Mouse (Mus musculus) retina, embryonic 14.5 days (tissue): ENCODE measurements at regions not wholly inside any gene's neighbourhood (a gene's known extent, or its start where the extent isn't known, plus 50 kb on each side); places are given as distances from the start of the nearest gene placed in this dataset.

Experiments
- DNase-seq: peaks from one replicate; pipeline ENCODE4 v3.0.0-alpha.2; 2015; ENCODE audit warnings: low spot score

DNA sequence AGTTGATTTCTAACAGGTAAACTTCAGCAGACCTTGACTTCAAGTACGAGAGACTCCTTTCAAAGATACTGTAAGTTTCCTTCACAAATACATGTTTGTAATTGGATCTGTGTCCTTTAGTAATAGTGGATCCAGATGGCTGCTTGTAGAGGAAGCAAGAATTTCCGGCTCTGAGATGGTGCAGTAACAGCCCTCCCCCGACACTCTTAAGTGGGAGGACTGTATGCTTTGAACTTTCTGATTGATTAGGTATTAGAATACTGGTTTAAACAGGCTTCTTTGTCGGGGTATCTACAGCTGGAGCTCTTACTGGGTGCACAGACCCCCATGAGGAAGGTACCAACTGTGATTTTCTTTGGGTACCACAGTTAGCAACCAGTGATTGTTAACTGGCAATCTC is 355.0 kb upstream of the Cblb start:
- DNase-seq, result no peak

- DNase-seq, result no peak
Observed at GRCm38 (mm10) chr16:51690861-51691260, 340.2 kb upstream of the Cblb start.

DNA sequence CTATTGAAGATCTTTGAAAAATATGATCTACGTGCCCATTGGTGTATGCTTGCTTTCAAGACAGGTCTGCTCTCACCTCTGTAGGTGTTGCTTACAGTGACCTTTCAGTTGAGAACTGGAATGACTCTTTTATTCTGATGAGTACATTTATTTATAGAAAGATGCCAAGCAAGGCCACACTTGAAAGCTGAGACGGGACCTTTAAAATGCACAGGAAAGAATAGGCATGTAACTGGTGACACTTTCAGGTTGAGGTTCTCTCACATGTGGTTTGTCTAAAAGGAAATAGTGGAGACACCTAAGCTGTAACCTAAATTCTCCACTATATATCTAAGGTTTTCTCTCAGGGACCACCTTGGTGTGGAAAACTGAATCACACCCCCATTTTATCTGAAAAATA is 326.0 kb upstream of the Cblb start:
- DNase-seq, result no peak

DNA sequence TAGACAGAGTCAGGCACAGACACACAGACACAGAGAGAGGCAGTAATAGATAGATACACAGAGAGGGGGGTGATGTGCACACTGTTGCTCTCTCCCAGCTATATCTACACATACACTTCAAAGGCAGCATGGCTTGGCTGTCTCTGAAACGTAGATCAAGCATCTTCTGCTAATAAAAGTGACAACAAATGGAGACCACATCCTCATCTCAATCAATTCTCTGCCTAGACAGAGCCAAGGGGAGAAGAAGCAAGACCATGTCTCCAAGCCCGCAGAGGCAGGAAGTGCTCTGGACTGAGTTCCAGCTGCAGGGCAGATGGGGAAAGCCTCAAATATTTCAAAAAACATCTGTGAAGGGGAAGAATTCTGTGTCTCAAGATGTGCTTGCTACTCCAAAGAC is 312.3 kb upstream of the Cblb start:
- no peak for DNase-seq

- DNase-seq, result no peak
Observed at GRCm38 (mm10) chr16:51719637-51720036, 311.4 kb upstream of the Cblb start.

DNA sequence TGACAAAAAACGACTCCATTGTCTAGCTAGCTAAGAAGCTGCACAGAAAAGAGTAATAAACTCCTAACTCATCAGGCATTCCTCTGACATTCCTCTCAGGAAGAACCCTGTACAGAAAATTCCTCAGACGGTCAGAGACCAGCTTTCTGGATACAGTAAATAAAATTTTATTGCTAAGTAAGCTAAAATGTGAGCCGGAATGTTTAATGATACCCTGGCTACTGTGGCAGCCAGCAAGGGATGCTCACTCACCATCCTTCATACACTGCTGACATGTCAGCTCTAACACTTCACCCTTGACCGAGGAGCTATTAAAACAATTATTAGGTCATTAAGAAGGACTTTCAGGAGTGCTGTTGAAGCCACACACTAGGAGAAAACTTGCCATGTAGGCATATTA is 308.3 kb upstream of the Cblb start:
- no peak for DNase-seq

DNA sequence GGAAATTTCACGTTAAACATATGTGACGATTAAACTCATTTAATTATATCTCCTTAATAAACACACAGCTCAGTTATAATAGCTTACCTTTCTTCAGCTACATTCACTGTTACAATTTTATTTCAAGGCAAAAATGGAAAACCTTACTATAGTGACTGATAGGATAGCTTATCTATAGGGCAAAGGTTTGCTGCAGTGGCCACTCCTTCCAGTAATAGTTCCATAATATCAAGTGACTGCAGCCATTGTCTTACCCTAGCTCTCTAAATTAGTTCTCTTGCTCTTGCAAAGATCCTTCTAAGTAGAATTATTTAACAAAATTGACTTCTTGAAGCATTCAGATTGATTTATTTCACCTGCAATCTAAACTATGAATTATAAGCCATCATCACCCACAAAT is 289.1 kb upstream of the Cblb start:
- no peak for DNase-seq

- peak; percentile 5 for DNase-seq
Observed at GRCm38 (mm10) chr16:51751878-51752277, 279.1 kb upstream of the Cblb start.

GRCm38 (mm10) chr16:51758361-51759227 is 272.4 kb upstream of the Cblb start:
- no peak for DNase-seq

- no peak for DNase-seq
Observed at GRCm38 (mm10) chr16:51759228-51759647, 271.8 kb upstream of the Cblb start.

GRCm38 (mm10) chr16:51767556-51767955 is 263.5 kb upstream of the Cblb start:
- no peak for DNase-seq

DNA sequence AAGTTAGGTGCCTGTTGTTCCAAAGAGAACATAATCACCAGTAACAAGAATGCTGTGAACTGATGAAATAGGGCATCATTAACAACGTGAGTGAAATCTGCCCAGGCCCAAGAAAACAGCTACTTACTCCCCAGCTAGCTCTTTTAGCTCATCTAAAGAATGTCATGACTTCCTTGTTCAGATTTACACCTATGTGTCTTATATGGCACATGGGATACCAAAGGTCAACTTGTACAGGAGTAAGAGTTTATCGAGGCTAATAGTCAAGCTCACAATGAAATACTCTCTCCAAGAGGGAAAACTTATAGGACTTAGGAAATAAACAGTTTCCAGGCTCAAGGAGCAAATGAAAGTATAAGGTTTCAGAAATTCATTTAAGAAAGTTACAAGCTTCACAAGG is 252.1 kb upstream of the Cblb start:
- no peak for DNase-seq

- DNase-seq, result no peak
Observed at GRCm38 (mm10) chr16:51795003-51795402, 236.0 kb upstream of the Cblb start.

GRCm38 (mm10) chr16:51807323-51807722 is 223.7 kb upstream of the Cblb start:
- no peak for DNase-seq

DNA sequence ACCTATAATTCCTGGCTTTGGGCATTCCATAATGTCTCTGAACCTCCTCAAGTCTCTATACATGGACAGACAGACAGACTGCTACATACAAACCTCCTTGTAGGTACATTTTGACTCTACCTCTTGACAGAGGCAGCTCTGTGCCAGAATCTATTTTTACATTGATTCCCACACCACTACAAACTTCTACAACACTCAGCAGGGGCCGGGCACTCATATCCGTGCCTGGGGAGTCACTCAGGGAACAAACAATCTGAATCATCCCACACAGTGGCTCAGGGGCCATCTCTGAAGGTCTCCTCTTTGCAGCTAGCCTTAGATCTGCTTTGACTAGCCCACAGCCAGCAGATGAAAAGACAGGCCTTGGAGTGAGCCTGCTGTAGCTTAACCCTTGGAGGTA is 221.9 kb upstream of the Cblb start:
- no peak for DNase-seq

GRCm38 (mm10) chr16:51811073-51811472 is 220.0 kb upstream of the Cblb start:
- no peak for DNase-seq

DNA sequence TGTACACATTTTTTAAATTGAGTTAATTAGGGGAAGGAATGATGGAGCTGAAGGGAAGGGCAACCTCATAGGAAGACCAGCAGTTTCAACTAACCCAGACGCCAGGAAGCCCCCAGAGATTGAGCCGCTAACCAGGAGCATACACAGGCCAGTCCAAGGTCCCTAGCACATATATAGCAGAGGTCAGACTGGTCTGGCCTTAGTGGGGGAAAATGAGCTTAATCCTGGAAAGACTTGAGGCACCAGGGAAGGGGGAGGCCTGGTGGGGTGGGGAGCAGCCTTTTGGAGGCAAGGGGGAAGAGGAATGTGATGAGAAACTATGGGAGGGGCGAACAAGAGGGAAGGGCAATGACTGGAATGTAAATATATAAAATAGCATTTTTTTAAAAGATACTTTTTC is 188.3 kb upstream of the Cblb start:
- no peak for DNase-seq

- DNase-seq, result no peak
Observed at GRCm38 (mm10) chr16:51845539-51845938, 185.5 kb upstream of the Cblb start.

DNA sequence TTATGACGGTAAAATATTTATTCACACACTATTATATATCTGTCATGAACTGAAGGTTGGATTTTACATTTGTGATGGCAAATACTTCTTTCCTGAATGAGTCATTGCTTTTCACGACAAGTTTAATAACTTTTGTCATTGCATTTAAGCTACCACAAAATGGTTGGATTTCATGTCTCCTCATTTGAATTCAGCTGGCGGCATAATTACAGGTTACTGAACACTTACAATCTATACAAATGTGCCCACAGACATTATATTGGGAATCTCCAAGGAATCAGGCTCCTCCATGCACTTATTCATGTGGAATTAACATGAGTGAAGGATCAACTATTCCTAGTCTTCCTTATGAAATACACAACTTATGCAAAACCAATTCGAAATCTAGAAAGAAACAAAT is 150.3 kb upstream of the Cblb start:
- DNase-seq, result no peak

DNA sequence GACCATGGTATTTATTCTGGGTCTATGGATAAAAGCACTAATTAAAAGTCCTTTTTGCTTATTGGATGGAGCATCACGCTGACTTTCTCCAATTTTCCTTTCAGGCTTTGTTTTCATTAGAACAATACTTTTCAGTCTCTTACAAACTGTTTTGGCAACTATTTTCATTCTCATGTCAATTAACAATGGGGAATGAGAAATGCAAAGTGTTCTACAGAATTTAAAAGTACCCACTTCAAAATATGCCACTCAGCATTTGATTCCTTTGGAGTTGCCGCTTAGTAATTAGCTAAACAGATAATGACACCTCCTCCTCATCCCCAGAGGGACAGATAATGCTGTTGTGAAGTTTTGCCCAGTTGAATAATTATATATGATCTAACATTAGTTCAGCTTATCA is 149.9 kb upstream of the Cblb start:
- DNase-seq, result no peak

- no peak for DNase-seq
Observed at GRCm38 (mm10) chr16:51883813-51884212, 147.2 kb upstream of the Cblb start.

DNA sequence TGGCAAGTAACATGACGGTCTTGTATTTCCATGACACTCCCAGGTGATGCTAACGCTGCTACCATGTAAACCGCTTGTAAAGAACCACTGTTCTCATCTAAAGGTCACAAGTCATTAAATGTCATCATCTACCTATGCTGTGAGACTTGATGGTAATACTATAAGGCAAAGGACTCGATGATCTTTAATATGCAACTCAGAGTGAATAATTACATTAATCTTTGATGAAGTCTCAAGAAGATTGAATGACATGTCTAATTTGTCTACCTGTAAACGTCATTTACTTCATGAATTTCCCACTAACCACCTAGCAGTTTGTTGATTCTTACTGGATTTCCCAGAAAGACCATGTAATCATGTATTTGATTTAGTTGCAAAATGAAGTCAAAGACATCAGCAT is 143.5 kb upstream of the Cblb start:
- DNase-seq, result no peak

DNA sequence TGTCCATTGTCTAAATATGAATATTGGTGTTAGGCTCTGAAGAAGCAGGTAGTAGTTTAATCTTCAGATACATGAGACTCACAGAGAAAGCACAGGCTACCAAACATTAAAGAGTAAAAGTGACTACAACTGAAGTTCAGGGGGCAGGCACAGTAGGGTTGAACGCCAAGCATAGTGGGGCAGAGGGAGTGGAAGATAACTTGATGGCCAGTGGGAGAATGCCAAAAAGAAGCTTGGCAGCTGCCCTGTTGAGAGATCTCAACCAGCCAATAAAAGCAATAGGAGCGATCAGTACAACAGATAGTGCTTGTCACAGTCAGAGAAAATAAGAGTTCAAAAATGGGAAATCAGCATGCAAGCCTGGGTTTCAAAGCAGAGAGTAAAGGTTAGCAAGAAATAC is 125.4 kb upstream of the Cblb start:
- DNase-seq, result no peak

GRCm38 (mm10) chr16:51906686-51907085 is 124.3 kb upstream of the Cblb start:
- no peak for DNase-seq
